Mouse (Mus musculus): ENCODE measurements around the gene Gm42421.

DNA sequence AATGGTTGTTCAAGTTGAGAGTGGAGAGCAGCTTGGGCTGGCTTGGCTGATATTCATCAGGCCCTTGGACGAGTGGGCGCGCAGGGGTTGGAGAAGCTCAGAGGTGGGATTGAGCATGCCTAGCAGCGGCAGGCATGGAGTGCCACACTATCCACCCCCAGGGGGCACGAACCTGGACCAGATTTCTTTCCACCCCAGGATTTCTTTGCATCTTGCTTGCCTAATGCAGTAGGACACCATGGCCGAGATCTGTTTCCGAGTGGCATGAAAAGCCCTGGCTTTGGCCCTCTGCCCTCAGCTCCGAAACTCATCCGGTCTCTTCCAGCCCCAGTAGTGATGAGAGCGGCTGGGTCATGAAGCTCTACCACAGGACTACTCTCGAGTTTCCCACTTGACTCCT is 5.4 kb downstream of the Gm42421 start:
- TF ChIP-seq CTCF (IDR thresholded peaks at IDR 0.05; ENCODE audit: low read depth) = no peak
- TF ChIP-seq EP300 (IDR thresholded peaks at IDR 0.05; ENCODE audit: low read depth) = no peak

All from liver, embryonic 14.5 days (tissue).